Mouse (Mus musculus) gonadal fat pad, adult 2 months (tissue): Measurements from ENCODE around the gene Homez. TPM values are rescaled to one million over a fixed set of nuclear protein-coding genes. Genes with fewer than 3 reads are reported as not detected.
A peak's percentile ranks its signal among the peaks of the same experiment; 100 is the strongest.

Source experiments
- DNase-seq: peaks from one replicate; pipeline ENCODE4 v3.0.0-alpha.2; 2012; ENCODE audit warnings: low read depth
- polyA plus RNA-seq: library from polyadenylated mRNA; depleted of rRNA; stranded (reverse); fragments of >200 nt; gene quantifications from 2 replicates; pipeline ENCODE4 v1.2.3, GENCODE M21; 2012

The Homez gene
- polyA plus RNA-seq, 1 experiment, result 10.1 TPM

GRCm38 (mm10) chr14:54868026-54868425 is 2.7 kb downstream of the Homez start:
- no peak for DNase-seq

GRCm38 (mm10) chr14:54866936-54867335 is 3.8 kb downstream of the Homez start:
- DNase-seq, result no peak

GRCm38 (mm10) chr14:54866268-54866667 is 4.5 kb downstream of the Homez start:
- DNase-seq, result no peak

- DNase-seq, result no peak
These were observed 5.1 kb downstream of the Homez start for GRCm38 (mm10) chr14:54865626-54866025.

- no peak for DNase-seq
These were observed 6.3 kb downstream of the Homez start for GRCm38 (mm10) chr14:54864313-54865036.

- no peak for DNase-seq
These were observed 7.1 kb downstream of the Homez start for GRCm38 (mm10) chr14:54863501-54864312.

- no peak for DNase-seq
These were observed 10.2 kb downstream of the Homez start for GRCm38 (mm10) chr14:54860511-54860910.

GRCm38 (mm10) chr14:54857891-54858290 is 12.9 kb downstream of the Homez start:
- no peak for DNase-seq

- DNase-seq, result no peak
These were observed 14.1 kb downstream of the Homez start for GRCm38 (mm10) chr14:54856703-54857102.

- DNase-seq, result no peak
These were observed 15.0 kb downstream of the Homez start for GRCm38 (mm10) chr14:54855726-54856125.

GRCm38 (mm10) chr14:54843461-54843860 is 27.3 kb downstream of the Homez start:
- DNase-seq, result no peak

GRCm38 (mm10) chr14:54823716-54824115 is 47.0 kb downstream of the Homez start:
- DNase-seq, result no peak

GRCm38 (mm10) chr14:54822301-54822700 is 48.5 kb downstream of the Homez start:
- no peak for DNase-seq

GRCm38 (mm10) chr14:54817791-54818190 is 53.0 kb downstream of the Homez start:
- DNase-seq, result no peak

- DNase-seq, result no peak
These were observed 55.0 kb downstream of the Homez start for GRCm38 (mm10) chr14:54815737-54816136.

- DNase-seq, result no peak
These were observed 56.8 kb downstream of the Homez start, which contains the start of gene Rnf212b for GRCm38 (mm10) chr14:54813991-54814390. Gene Rnf212b (plus strand): TSS chr14:54814141.

GRCm38 (mm10) chr14:54809668-54810033 is 61.1 kb downstream of the Homez start:
- no peak for DNase-seq

- peak; percentile 9 for DNase-seq
These were observed 61.8 kb downstream of the Homez start for GRCm38 (mm10) chr14:54808718-54809667.

GRCm38 (mm10) chr14:54806124-54806523 is 64.6 kb downstream of the Homez start:
- DNase-seq, result no peak
